Mouse (Mus musculus) bone marrow, adult 2 months (tissue): ENCODE measurements around the gene Atxn7l1.

Experiments used
- CTCF ChIP-seq: fragments of 200-500 bp; IDR thresholded peaks from 2 replicates; pipeline ENCODE4 v1.5.1; 2011; ENCODE audit warnings: low read length, control low read depth; ENCODE audit not compliant: control insufficient read depth, insufficient read depth
- POLR2A ChIP-seq: fragments of 200-500 bp; IDR thresholded peaks from 2 replicates; pipeline ENCODE4 v1.6.1; 2011; ENCODE audit warnings: low read depth, mild to moderate bottlenecking, control low read depth, low read length, borderline replicate concordance; ENCODE audit not compliant: control insufficient read depth

DNA sequence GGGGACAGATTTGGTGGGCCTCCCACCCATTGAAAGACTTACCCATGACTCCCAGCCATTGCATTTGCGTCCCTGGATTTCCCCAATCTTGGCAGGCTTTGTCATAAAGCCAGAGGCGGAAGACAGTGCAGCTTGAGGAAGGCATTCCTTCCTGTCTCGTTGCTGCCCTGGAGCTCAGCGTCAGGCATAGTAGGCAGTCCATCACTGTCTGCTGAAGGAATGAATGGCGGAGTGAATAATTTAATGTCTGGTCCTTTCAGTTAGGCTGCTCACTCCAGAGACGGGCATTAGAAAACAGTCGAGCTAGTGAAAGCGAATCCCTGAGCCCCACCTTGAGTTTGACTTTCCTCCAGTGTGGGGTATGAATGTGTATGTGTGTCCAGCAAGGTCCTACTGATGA, 99.4 kb downstream of the Atxn7l1 start:
- TF ChIP-seq CTCF (no peak), POLR2A (no peak)
